Mouse (Mus musculus): ENCODE measurements around the gene Grm1. TPM values are rescaled to one million over a fixed set of nuclear protein-coding genes. Genes with fewer than 3 reads are reported as not detected.

Grm1 gene
- polyA plus RNA-seq, 1 experiment = not detected

GRCm38 (mm10) chr10:10929672-10930071 lies 152.5 kb downstream of the Grm1 start:
- no peak for TF ChIP-seq POLR2A (IDR thresholded peaks at IDR 0.05; ENCODE audit: borderline replicate concordance, extremely low read depth, low read depth, low read length)
- no peak overlapping the region for H3K4me3 ChIP-seq (replicated peaks; ENCODE audit: extremely low read depth, low read depth, low read length)
- DNase-seq = no peak
- WGBS = 89% methylated on average over 2 of the region's 2 CpGs
- H3K4me1 ChIP-seq (ENCODE audit: control insufficient read depth, insufficient read depth, low read length) = no peaks in the 10 kb centered on the region

- no peak for DNase-seq
- no peak overlapping the region for H3K4me3 ChIP-seq (replicated peaks; ENCODE audit: extremely low read depth, low read depth, low read length)
These were observed 153.3 kb downstream of the Grm1 start for GRCm38 (mm10) chr10:10928798-10929366.

GRCm38 (mm10) chr10:10917857-10918399 lies 164.2 kb downstream of the Grm1 start:
- no peak for DNase-seq
- 72% methylated on average over 7 of the region's 7 CpGs for WGBS
- no peak overlapping the region for H3K4me3 ChIP-seq (replicated peaks; ENCODE audit: extremely low read depth, low read depth, low read length)
- no peak for TF ChIP-seq POLR2A (IDR thresholded peaks at IDR 0.05; ENCODE audit: borderline replicate concordance, extremely low read depth, low read depth, low read length)
- TF ChIP-seq CTCF (IDR thresholded peaks at IDR 0.05; ENCODE audit: insufficient read depth, low read length) = no peak
- H3K4me1 ChIP-seq (ENCODE audit: control insufficient read depth, insufficient read depth, low read length) = no peaks in the 10 kb centered on the region

More at GRCm38 (mm10) chr10:10928798-10929366, 153.3 kb downstream of the Grm1 start:
- WGBS = 87% methylated on average over 5 of the region's 5 CpGs
- TF ChIP-seq POLR2A (IDR thresholded peaks at IDR 0.05; ENCODE audit: borderline replicate concordance, extremely low read depth, low read depth, low read length) (no peak), CTCF (IDR thresholded peaks at IDR 0.05; ENCODE audit: insufficient read depth, low read length) (no peak)
- H3K4me1 ChIP-seq (ENCODE audit: control insufficient read depth, insufficient read depth, low read length) = no peaks in the 10 kb centered on the region

GRCm38 (mm10) chr10:10913621-10914020 lies 168.5 kb downstream of the Grm1 start:
- WGBS = 74% methylated on average over 4 of the region's 4 CpGs
- Histone ChIP-seq H3K4me1 (ENCODE audit: control insufficient read depth, insufficient read depth, low read length) (no peaks in the 10 kb centered on the region), H3K4me3 (replicated peaks; ENCODE audit: extremely low read depth, low read depth, low read length) (no peak overlapping the region)
- no peak for TF ChIP-seq CTCF (IDR thresholded peaks at IDR 0.05; ENCODE audit: insufficient read depth, low read length)
- TF ChIP-seq POLR2A (IDR thresholded peaks at IDR 0.05; ENCODE audit: borderline replicate concordance, extremely low read depth, low read depth, low read length) = no peak
- DNase-seq = no peak

GRCm38 (mm10) chr10:10890221-10890620 lies 191.9 kb downstream of the Grm1 start:
- no peak for TF ChIP-seq POLR2A (IDR thresholded peaks at IDR 0.05; ENCODE audit: borderline replicate concordance, extremely low read depth, low read depth, low read length)
- no peak for TF ChIP-seq CTCF (IDR thresholded peaks at IDR 0.05; ENCODE audit: insufficient read depth, low read length)
- WGBS = 43% methylated on average over 1 of the region's 1 CpGs
- Histone ChIP-seq H3K4me1 (ENCODE audit: control insufficient read depth, insufficient read depth, low read length) (no peaks in the 10 kb centered on the region), H3K4me3 (replicated peaks; ENCODE audit: extremely low read depth, low read depth, low read length) (no peak overlapping the region)
- DNase-seq = no peak

GRCm38 (mm10) chr10:10888521-10888920 lies 193.6 kb downstream of the Grm1 start:
- no peaks in the 10 kb centered on the region for H3K4me1 ChIP-seq (ENCODE audit: control insufficient read depth, insufficient read depth, low read length)
- WGBS = 75% methylated on average over 9 of the region's 9 CpGs
- H3K4me3 ChIP-seq (replicated peaks; ENCODE audit: extremely low read depth, low read depth, low read length) = no peak overlapping the region
- no peak for DNase-seq
- TF ChIP-seq CTCF (IDR thresholded peaks at IDR 0.05; ENCODE audit: insufficient read depth, low read length) (no peak), POLR2A (IDR thresholded peaks at IDR 0.05; ENCODE audit: borderline replicate concordance, extremely low read depth, low read depth, low read length) (no peak)

GRCm38 (mm10) chr10:10884992-10885391 lies 197.2 kb downstream of the Grm1 start:
- Histone ChIP-seq H3K4me1 (ENCODE audit: control insufficient read depth, insufficient read depth, low read length) (no peaks in the 10 kb centered on the region), H3K4me3 (replicated peaks; ENCODE audit: extremely low read depth, low read depth, low read length) (no peak overlapping the region)
- no peak for DNase-seq
- WGBS = 17% methylated on average over 2 of the region's 2 CpGs
- TF ChIP-seq CTCF (IDR thresholded peaks at IDR 0.05; ENCODE audit: insufficient read depth, low read length) = no peak
- no peak for TF ChIP-seq POLR2A (IDR thresholded peaks at IDR 0.05; ENCODE audit: borderline replicate concordance, extremely low read depth, low read depth, low read length)

- no peak overlapping the region for H3K4me3 ChIP-seq (replicated peaks; ENCODE audit: extremely low read depth, low read depth, low read length)
- DNase-seq = no peak
- no peak for TF ChIP-seq POLR2A (IDR thresholded peaks at IDR 0.05; ENCODE audit: borderline replicate concordance, extremely low read depth, low read depth, low read length)
- no peak for TF ChIP-seq CTCF (IDR thresholded peaks at IDR 0.05; ENCODE audit: insufficient read depth, low read length)
- 48% methylated on average over 3 of the region's 3 CpGs for WGBS
- H3K4me1 ChIP-seq (ENCODE audit: control insufficient read depth, insufficient read depth, low read length) = no peaks in the 10 kb centered on the region
These were observed 210.0 kb downstream of the Grm1 start for GRCm38 (mm10) chr10:10872142-10872541.

GRCm38 (mm10) chr10:10870271-10870670 lies 211.9 kb downstream of the Grm1 start:
- 75% methylated on average over 2 of the region's 2 CpGs for WGBS
- DNase-seq = no peak
- no peak overlapping the region for H3K4me3 ChIP-seq (replicated peaks; ENCODE audit: extremely low read depth, low read depth, low read length)
- H3K4me1 ChIP-seq (ENCODE audit: control insufficient read depth, insufficient read depth, low read length) = no peaks in the 10 kb centered on the region
- no peak for TF ChIP-seq CTCF (IDR thresholded peaks at IDR 0.05; ENCODE audit: insufficient read depth, low read length)
- no peak for TF ChIP-seq POLR2A (IDR thresholded peaks at IDR 0.05; ENCODE audit: borderline replicate concordance, extremely low read depth, low read depth, low read length)

GRCm38 (mm10) chr10:10866278-10866677 lies 215.9 kb downstream of the Grm1 start:
- 86% methylated on average over 2 of the region's 2 CpGs for whole genome bisulfite sequencing
- no peaks in the 10 kb centered on the region for H3K4me1 ChIP-seq (ENCODE audit: control insufficient read depth, insufficient read depth, low read length)

More at GRCm38 (mm10) chr10:10866278-10866677, 215.9 kb downstream of the Grm1 start:
- no peak for DNase-seq
- H3K4me3 ChIP-seq (replicated peaks; ENCODE audit: extremely low read depth, low read depth, low read length) = no peak overlapping the region
- no peak for TF ChIP-seq CTCF (IDR thresholded peaks at IDR 0.05; ENCODE audit: insufficient read depth, low read length)
- no peak for TF ChIP-seq POLR2A (IDR thresholded peaks at IDR 0.05; ENCODE audit: borderline replicate concordance, extremely low read depth, low read depth, low read length)

All from lung, adult 2 months (tissue).